ENCODE assay signal across 17 mouse cellular contexts in genomic region chr10:9529408-9529807, GRCm38 (mm10).
DNase-seq lines count a peak whose midpoint lies in the region; ATAC-seq and TF ChIP-seq lines count a peak whose summit lies in the region.
"Had no signal": no experiment of that assay in that cellular context is flagged by ENCODE, and none has a peak within 500 bp of the region (broad histone marks: within the 10 kb centered on the region; RNA-seq: fewer than 3 reads in every experiment).

No protein-coding gene starts in this region.

- H3K9ac ChIP-seq in intestine, embryonic 14.5 days (ENCODE audit: low read length) = no peak overlapping the region
- no peak overlapping the region for H3K9ac ChIP-seq in intestine, postnatal 0 days (ENCODE audit: low read depth, low read length)
- H3K9ac ChIP-seq in ES-E14 (ENCODE audit: insufficient read depth, low read depth, low read length, poor library complexity, severe bottlenecking) = no peak overlapping the region
- H3K9ac ChIP-seq in lung, embryonic 16.5 days (ENCODE audit: low read length) = no peak overlapping the region
- H3K9ac ChIP-seq: hindbrain, embryonic 13.5 days; limb, embryonic 13.5 days; midbrain, embryonic 13.5 days had no signal

- H3K27ac ChIP-seq in intestine, embryonic 14.5 days (ENCODE audit: low read depth) = no peak overlapping the region
- H3K27ac ChIP-seq in intestine, postnatal 0 days (ENCODE audit: low read depth, low read length) = no peak overlapping the region
- no peak overlapping the region for H3K27ac ChIP-seq in ES-E14 (ENCODE audit: insufficient read depth, low read depth, low read length, poor library complexity, severe bottlenecking)
- H3K27ac ChIP-seq in brown adipose tissue, adult 24 weeks (replicated peaks; ENCODE audit: low read depth, low read length) = peak overlapping the region; percentile 50; the same call in 1 of the 2 replicates
- no peak overlapping the region; the same call in 1 of the 2 replicates for H3K27ac ChIP-seq in lung, embryonic 16.5 days (ENCODE audit: low read length)
- H3K27ac ChIP-seq: hindbrain, embryonic 13.5 days; limb, embryonic 13.5 days; midbrain, embryonic 13.5 days had no signal

- no peaks in the 10 kb centered on the region for H3K27me3 ChIP-seq in intestine, embryonic 14.5 days (replicated peaks; ENCODE audit: control insufficient read depth, insufficient read depth, low read length)
- H3K27me3 ChIP-seq in intestine, postnatal 0 days (replicated peaks; ENCODE audit: control insufficient read depth, insufficient read depth, low read length) = no peaks in the 10 kb centered on the region
- no peaks in the 10 kb centered on the region for H3K27me3 ChIP-seq in lung, embryonic 16.5 days (ENCODE audit: control insufficient read depth, insufficient read depth, low read depth, low read length)
- H3K27me3 ChIP-seq: CH12.LX; hindbrain, embryonic 13.5 days; limb, embryonic 13.5 days; midbrain, embryonic 13.5 days had no signal

- no peaks in the 10 kb centered on the region for H3K9me3 ChIP-seq in intestine, embryonic 14.5 days (ENCODE audit: control insufficient read depth, low read length)
- H3K9me3 ChIP-seq in intestine, postnatal 0 days (ENCODE audit: control insufficient read depth) = no peaks in the 10 kb centered on the region
- no peaks in the 10 kb centered on the region for H3K9me3 ChIP-seq in ES-E14 (ENCODE audit: control insufficient read depth, insufficient read depth, low read depth, low read length)
- no peaks in the 10 kb centered on the region for H3K9me3 ChIP-seq in lung, embryonic 16.5 days (ENCODE audit: control insufficient read depth, low read length)
- H3K9me3 ChIP-seq: hindbrain, embryonic 13.5 days; limb, embryonic 13.5 days; midbrain, embryonic 13.5 days had no signal

- no peak for TF ChIP-seq CTCF in intestine, postnatal 0 days (IDR thresholded peaks at IDR 0.05; ENCODE audit: low read depth)

- 0 out of 2 replicates have a peak, but pooled peaks have one; percentile 19 for ATAC-seq in intestine, embryonic 14.5 days (replicated peaks; ENCODE audit: low FRiP score, low TSS enrichment, low read depth)
- no peak for ATAC-seq in intestine, postnatal 0 days
- ATAC-seq in lung, embryonic 16.5 days (ENCODE audit: low read depth) = peak; percentile 54
- ATAC-seq in erythroid progenitor cell, adult 5-6 weeks (replicated peaks; ENCODE audit: low FRiP score, poor library complexity, severe bottlenecking) = no peak
- ATAC-seq: midbrain, embryonic 13.5 days had no signal

- no peak overlapping the region for H3K4me2 ChIP-seq in intestine, embryonic 14.5 days (ENCODE audit: low read length)
- no peak overlapping the region for H3K4me2 ChIP-seq in intestine, postnatal 0 days (replicated peaks; ENCODE audit: low read depth)
- no peak overlapping the region for H3K4me2 ChIP-seq in lung, embryonic 16.5 days (ENCODE audit: low read depth, low read length)
- H3K4me2 ChIP-seq: hindbrain, embryonic 13.5 days; limb, embryonic 13.5 days; midbrain, embryonic 13.5 days had no signal

- in situ Hi-C loops in ES-E14 (cut with MboI; ENCODE audit: low sequenced_read_pairs in 2 of 2, unreplicated experiment in 2 of 2) = no loop called here

- WGBS in intestine, embryonic 14.5 days = 20% methylated on average over 7 of the region's 7 CpGs
- 27% methylated on average over 7 of the region's 7 CpGs for WGBS in intestine, postnatal 0 days
- WGBS in lung, embryonic 16.5 days = 17% methylated on average over 7 of the region's 7 CpGs

- H3K36me3 ChIP-seq in intestine, embryonic 14.5 days (ENCODE audit: control insufficient read depth, insufficient read depth, low read length) = no peaks in the 10 kb centered on the region
- no peaks in the 10 kb centered on the region for H3K36me3 ChIP-seq in intestine, postnatal 0 days (ENCODE audit: control insufficient read depth, insufficient read depth)
- no peaks in the 10 kb centered on the region for H3K36me3 ChIP-seq in ES-E14 (ENCODE audit: control insufficient read depth, insufficient read depth, low read length, poor library complexity, severe bottlenecking)
- no peaks in the 10 kb centered on the region for H3K36me3 ChIP-seq in lung, embryonic 16.5 days (ENCODE audit: control insufficient read depth, insufficient read depth, low read length)
- H3K36me3 ChIP-seq: hindbrain, embryonic 13.5 days; limb, embryonic 13.5 days; midbrain, embryonic 13.5 days had no signal

- H3K4me1 ChIP-seq in intestine, embryonic 14.5 days (replicated peaks; ENCODE audit: control insufficient read depth, insufficient read depth, low read length) = peaks cover 13% of the 10 kb centered on the region
- no peaks in the 10 kb centered on the region for H3K4me1 ChIP-seq in intestine, postnatal 0 days (replicated peaks; ENCODE audit: control insufficient read depth, insufficient read depth, low read length)
- no peaks in the 10 kb centered on the region for H3K4me1 ChIP-seq in ES-E14 (ENCODE audit: control insufficient read depth in 2 of 2, insufficient read depth in 2 of 2, low read length in 2 of 2, poor library complexity in 1 of 2)
- H3K4me1 ChIP-seq in brown adipose tissue, adult 24 weeks (ENCODE audit: control insufficient read depth, insufficient read depth, insufficient read length, low read length) = peaks cover 2% of the 10 kb centered on the region
- 0 out of 2 replicates have a peak, but pooled peaks cover 3% of the 10 kb centered on the region for H3K4me1 ChIP-seq in lung, embryonic 16.5 days (replicated peaks; ENCODE audit: control insufficient read depth, insufficient read depth, low read length)
- H3K4me1 ChIP-seq: limb, embryonic 13.5 days had no signal

- DNase-seq in intestine, embryonic 14.5 days (ENCODE audit: low spot score) = no peak
- DNase-seq in ES-E14 (ENCODE audit: low read depth, low spot score) (peak; percentile 8), adipocyte (ENCODE audit: low spot score) (no peak)
- DNase-seq in c-Kit-positive CD71-positive TER-119-positive erythroid progenitor cells, embryonic 14.5 days (ENCODE audit: low spot score) = no peak
- DNase-seq: cerebellum, adult 2 months; embryo, embryonic 11 days; kidney, adult 2 months; layer of hippocampus, postnatal 36 days had no signal

- H3K4me3 ChIP-seq in intestine, embryonic 14.5 days (ENCODE audit: low read depth, low read length) = no peak overlapping the region
- no peak overlapping the region for H3K4me3 ChIP-seq in intestine, postnatal 0 days (ENCODE audit: low read depth, low read length)
- no peak overlapping the region for H3K4me3 ChIP-seq in ES-E14 (ENCODE audit: insufficient read depth in 1 of 2, low read depth in 1 of 2, low read length in 2 of 2, poor library complexity in 1 of 2, severe bottlenecking in 1 of 2)
- H3K4me3 ChIP-seq in brown adipose tissue, adult 24 weeks (ENCODE audit: insufficient read depth, low read depth, low read length) = no peak overlapping the region
- no peak overlapping the region for H3K4me3 ChIP-seq in lung, embryonic 16.5 days (ENCODE audit: low read length)
- H3K4me3 ChIP-seq: erythroblast, embryonic 14.5 days; hindbrain, embryonic 13.5 days; limb, embryonic 13.5 days; midbrain, embryonic 13.5 days had no signal

TF ChIP-seq in ES-E14, 5 proteins besides CTCF, POLR2A, EP300 and RAD21:
- TF ChIP-seq CHD2 (IDR thresholded peaks at IDR 0.05; ENCODE audit: low read depth, low read length) (peak; percentile 14; the same call in 1 of the 2 replicates), ZC3H11A (IDR thresholded peaks at IDR 0.05; ENCODE audit: borderline replicate concordance, low read depth, low read length) (no peak), MAFK (IDR thresholded peaks at IDR 0.05; ENCODE audit: insufficient read depth, low read depth, low read length) (no peak), ZNF384 (IDR thresholded peaks at IDR 0.05; ENCODE audit: low read depth, low read length) (no peak)

Comparison
In these comparisons a context has a peak if more than half of its experiments do, and no peak if none do; other contexts are left out.
1. ATAC-seq: peak in intestine, embryonic 14.5 days (single experiment) and lung, embryonic 16.5 days (single experiment); none in intestine, postnatal 0 days (single experiment) and erythroid progenitor cell, adult 5-6 weeks (single experiment).